Mouse (Mus musculus): ENCODE measurements at regions not wholly inside any gene's neighbourhood (a gene's known extent, or its start where the extent isn't known, plus 50 kb on each side); places are given as distances from the start of the nearest gene placed in this dataset.

- no peak for TF ChIP-seq POLR2A (IDR thresholded peaks at IDR 0.05; ENCODE audit: low read depth, low read length)
- no peak for TF ChIP-seq CTCF (conservative IDR thresholded peaks at IDR 0.05; ENCODE audit: insufficient read depth, insufficient read length, low read depth, low read length)
These were observed 185.2 kb upstream of the Kit start for GRCm38 (mm10) chr5:75389433-75389971.

Measured in kidney, adult 2 months (tissue).